Mouse (Mus musculus): ENCODE data around the gene Rasgef1a. TPM values are rescaled to one million over a fixed set of nuclear protein-coding genes. Genes with fewer than 3 reads are reported as not detected.

Rasgef1a gene
- total and polyA plus RNA-seq, 2 experiments from 2014 or later: 13.1 to 25.4 TPM

GRCm38 (mm10) chr6:118077421-118077820 lies 66.2 kb downstream of the Rasgef1a start:
- H3K4me1 ChIP-seq (ENCODE audit: insufficient read depth): peaks cover 12% of the 10 kb centered on the region
- H3K36me3 ChIP-seq (ENCODE audit: insufficient read depth): no peaks in the 10 kb centered on the region
- no peaks in the 10 kb centered on the region for H3K27me3 ChIP-seq (ENCODE audit: insufficient read depth, low read length)
- no peak overlapping the region for H3K27ac ChIP-seq (ENCODE audit: low read depth, low read length)
- H3K4me2 ChIP-seq (ENCODE audit: low read depth): no peak overlapping the region
- H3K9ac ChIP-seq: no peak overlapping the region
- ATAC-seq: no peak
- no peak for TF ChIP-seq CTCF (IDR thresholded peaks at IDR 0.05; ENCODE audit: low read depth)
- H3K9me3 ChIP-seq (ENCODE audit: low read length): no peaks in the 10 kb centered on the region
- WGBS: 92% methylated on average over 7 of the region's 7 CpGs
- DNase-seq: no peak
- no peak overlapping the region for H3K4me3 ChIP-seq (ENCODE audit: low read depth, low read length)

- no peak overlapping the region for H3K4me2 ChIP-seq (ENCODE audit: low read depth)
- H3K27ac ChIP-seq (ENCODE audit: low read depth, low read length): no peak overlapping the region
- no peak for DNase-seq
- no peaks in the 10 kb centered on the region for H3K36me3 ChIP-seq (ENCODE audit: insufficient read depth)
- no peak overlapping the region for H3K4me3 ChIP-seq (ENCODE audit: low read depth, low read length)
- TF ChIP-seq CTCF (IDR thresholded peaks at IDR 0.05; ENCODE audit: low read depth): no peak
- ATAC-seq: no peak
- H3K9ac ChIP-seq: no peak overlapping the region
- H3K27me3 ChIP-seq (ENCODE audit: insufficient read depth, low read length): no peaks in the 10 kb centered on the region
- H3K9me3 ChIP-seq (ENCODE audit: low read length): no peaks in the 10 kb centered on the region
- WGBS: 76% methylated on average over 10 of the region's 10 CpGs
- peaks cover 9% of the 10 kb centered on the region for H3K4me1 ChIP-seq (ENCODE audit: insufficient read depth)
Observed at GRCm38 (mm10) chr6:118078751-118079150, 67.5 kb downstream of the Rasgef1a start.

- Histone ChIP-seq H3K36me3 (ENCODE audit: insufficient read depth) (no peaks in the 10 kb centered on the region), H3K27me3 (ENCODE audit: insufficient read depth, low read length) (no peaks in the 10 kb centered on the region), H3K27ac (ENCODE audit: low read depth, low read length) (no peak overlapping the region), H3K4me2 (ENCODE audit: low read depth) (no peak overlapping the region), H3K9ac (no peak overlapping the region), H3K4me3 (ENCODE audit: low read depth, low read length) (no peak overlapping the region), H3K4me1 (ENCODE audit: insufficient read depth) (peaks cover 3% of the 10 kb centered on the region), H3K9me3 (ENCODE audit: low read length) (no peaks in the 10 kb centered on the region)
- 74% methylated on average over 3 of the region's 3 CpGs for WGBS
- no peak for TF ChIP-seq CTCF (IDR thresholded peaks at IDR 0.05; ENCODE audit: low read depth)
- DNase-seq: no peak
- no peak for ATAC-seq
Observed at GRCm38 (mm10) chr6:118079292-118079691, 68.1 kb downstream of the Rasgef1a start.

- DNase-seq: no peak
- H3K9ac ChIP-seq: no peak overlapping the region
- no peak overlapping the region for H3K4me2 ChIP-seq (ENCODE audit: low read depth)
- H3K27ac ChIP-seq (ENCODE audit: low read depth, low read length): no peak overlapping the region
- no peaks in the 10 kb centered on the region for H3K36me3 ChIP-seq (ENCODE audit: insufficient read depth)
- H3K4me1 ChIP-seq (ENCODE audit: insufficient read depth): no peaks in the 10 kb centered on the region
- no peaks in the 10 kb centered on the region for H3K27me3 ChIP-seq (ENCODE audit: insufficient read depth, low read length)
- H3K9me3 ChIP-seq (ENCODE audit: low read length): no peaks in the 10 kb centered on the region
- no peak for TF ChIP-seq CTCF (IDR thresholded peaks at IDR 0.05; ENCODE audit: low read depth)
- 53% methylated on average over 10 of the region's 10 CpGs for WGBS
- H3K4me3 ChIP-seq (ENCODE audit: low read depth, low read length): no peak overlapping the region
- no peak for ATAC-seq
Observed at GRCm38 (mm10) chr6:118079762-118080465, 68.7 kb downstream of the Rasgef1a start.

- ATAC-seq (no peak), DNase-seq (no peak)
- H3K27me3 ChIP-seq (ENCODE audit: insufficient read depth, low read length): no peaks in the 10 kb centered on the region
- H3K9me3 ChIP-seq (ENCODE audit: low read length): no peaks in the 10 kb centered on the region
- no peak overlapping the region for H3K9ac ChIP-seq
- H3K4me2 ChIP-seq (ENCODE audit: low read depth): no peak overlapping the region
- peaks cover under 1% of the 10 kb centered on the region; the same call in 1 of the 2 replicates for H3K36me3 ChIP-seq (ENCODE audit: insufficient read depth)
- no peak overlapping the region for H3K27ac ChIP-seq (ENCODE audit: low read depth, low read length)
- H3K4me3 ChIP-seq (ENCODE audit: low read depth, low read length): no peak overlapping the region
- no peaks in the 10 kb centered on the region for H3K4me1 ChIP-seq (ENCODE audit: insufficient read depth)
- 96% methylated on average over 4 of the region's 4 CpGs for WGBS
- TF ChIP-seq CTCF (IDR thresholded peaks at IDR 0.05; ENCODE audit: low read depth): no peak
Observed at GRCm38 (mm10) chr6:118080711-118081110, 69.5 kb downstream of the Rasgef1a start.

- H3K27me3 ChIP-seq (ENCODE audit: insufficient read depth, low read length): no peaks in the 10 kb centered on the region
- 85% methylated on average over 3 of the region's 3 CpGs for WGBS
- H3K4me1 ChIP-seq (ENCODE audit: insufficient read depth): no peaks in the 10 kb centered on the region
- no peak overlapping the region for H3K9ac ChIP-seq
- H3K4me2 ChIP-seq (ENCODE audit: low read depth): no peak overlapping the region
- no peak overlapping the region for H3K27ac ChIP-seq (ENCODE audit: low read depth, low read length)
- no peak overlapping the region for H3K4me3 ChIP-seq (ENCODE audit: low read depth, low read length)
- ATAC-seq (no peak), DNase-seq (no peak)
- no peak for TF ChIP-seq CTCF (IDR thresholded peaks at IDR 0.05; ENCODE audit: low read depth)
- H3K9me3 ChIP-seq (ENCODE audit: low read length): no peaks in the 10 kb centered on the region
- peaks cover 13% of the 10 kb centered on the region for H3K36me3 ChIP-seq (ENCODE audit: insufficient read depth)
Observed at GRCm38 (mm10) chr6:118082384-118082783, 71.1 kb downstream of the Rasgef1a start.

GRCm38 (mm10) chr6:118083608-118084007 lies 72.4 kb downstream of the Rasgef1a start:
- Histone ChIP-seq H3K27ac (ENCODE audit: low read depth, low read length) (no peak overlapping the region), H3K4me2 (ENCODE audit: low read depth) (no peak overlapping the region), H3K4me3 (ENCODE audit: low read depth, low read length) (no peak overlapping the region), H3K27me3 (ENCODE audit: insufficient read depth, low read length) (no peaks in the 10 kb centered on the region), H3K4me1 (ENCODE audit: insufficient read depth) (no peaks in the 10 kb centered on the region), H3K9ac (no peak overlapping the region), H3K9me3 (ENCODE audit: low read length) (no peaks in the 10 kb centered on the region), H3K36me3 (ENCODE audit: insufficient read depth) (peaks cover 16% of the 10 kb centered on the region)
- no peak for TF ChIP-seq CTCF (IDR thresholded peaks at IDR 0.05; ENCODE audit: low read depth)
- no peak for DNase-seq
- ATAC-seq: no peak
- 82% methylated on average over 6 of the region's 6 CpGs for WGBS

All from forebrain, postnatal 0 days (tissue).